Mouse (Mus musculus): ENCODE measurements around the gene Fbxl15. TPM values are rescaled to one million over a fixed set of nuclear protein-coding genes. Genes with fewer than 3 reads are reported as not detected.

Fbxl15 gene
- polyA plus RNA-seq (2014; fragmentation: Nextera tagmentation; extraction: Ambion mirVana): 26.3 and 27.1 TPM in 2 replicates

DNA sequence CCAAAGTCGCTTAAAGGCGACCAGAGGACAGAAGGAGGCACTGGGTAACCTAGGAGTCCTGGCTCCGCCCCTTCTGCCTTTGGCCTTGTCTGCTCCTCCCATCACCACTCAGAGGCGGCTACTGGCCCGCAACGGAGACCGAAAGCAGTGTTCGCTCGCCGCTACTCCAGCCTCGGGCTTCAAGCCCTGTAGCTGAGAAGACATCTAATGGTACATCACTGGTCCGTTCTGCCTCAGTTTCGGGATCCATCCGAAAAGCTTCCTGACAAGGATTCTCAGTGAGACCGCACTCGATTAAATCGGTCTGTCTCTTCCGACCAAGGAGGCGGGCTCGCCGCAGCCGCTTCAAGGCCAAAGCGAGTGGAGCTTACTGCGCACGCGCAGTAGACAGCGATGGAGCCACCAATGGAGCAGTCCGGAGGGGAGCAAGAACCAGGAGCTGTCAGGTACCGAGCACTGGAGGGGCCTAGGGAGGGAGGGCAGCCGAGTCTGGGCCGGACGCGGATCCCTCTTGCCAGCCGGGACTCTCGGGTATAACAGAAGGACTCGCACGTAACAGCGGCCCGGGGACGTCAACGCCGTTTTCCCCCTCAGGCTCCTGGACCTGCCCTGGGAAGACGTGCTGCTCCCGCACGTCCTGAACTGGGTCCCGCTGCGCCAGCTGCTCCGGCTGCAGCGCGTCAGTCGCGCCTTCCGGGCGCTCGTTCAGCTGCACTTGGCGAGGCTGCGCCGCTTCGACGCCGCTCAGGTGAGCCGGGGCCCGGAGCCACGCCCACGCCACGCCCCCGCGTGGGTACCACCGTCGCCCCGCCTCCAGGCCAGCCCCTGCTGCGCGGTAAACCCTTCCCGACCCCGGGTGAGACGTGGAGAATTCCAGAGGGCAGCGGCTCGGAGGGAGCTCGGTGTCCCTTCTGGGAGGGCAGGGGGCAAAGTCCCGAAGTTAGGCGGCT lies at the start of gene Fbxl15:
TSS of gene Fbxl15 (plus strand) at position 104 of the 950 bp plus-strand sequence.
- Histone ChIP-seq H3K27ac (ENCODE audit: low read depth, low read length) (peak within 1 kb of the TSS; percentile 95), H3K36me3 (ENCODE audit: control insufficient read depth, insufficient read depth, low read length) (peaks cover 5% of the 10 kb centered on the region; the same call in 1 of the 2 replicates), H3K27me3 (ENCODE audit: control insufficient read depth, insufficient read depth, low read length) (peaks cover 19% of the 10 kb centered on the region), H3K9ac (ENCODE audit: low read depth, low read length) (peak within 1 kb of the TSS; percentile 76), H3K9me3 (ENCODE audit: control insufficient read depth, low read length) (no peaks in the 10 kb centered on the region), H3K4me1 (replicated peaks; ENCODE audit: control insufficient read depth, insufficient read depth, low read length) (peaks cover 15% of the 10 kb centered on the region), H3K4me2 (replicated peaks; ENCODE audit: low read depth, low read length) (peak within 1 kb of the TSS; percentile 100), H3K4me3 (ENCODE audit: low read depth, low read length) (peak within 1 kb of the TSS; percentile 71)
- under 1% methylated on average over 81 of the region's 81 CpGs for WGBS
- ATAC-seq (ENCODE audit: low FRiP score): peak; percentile 90
- peak; percentile 97 for DNase-seq (ENCODE audit: low spot score)

DNA sequence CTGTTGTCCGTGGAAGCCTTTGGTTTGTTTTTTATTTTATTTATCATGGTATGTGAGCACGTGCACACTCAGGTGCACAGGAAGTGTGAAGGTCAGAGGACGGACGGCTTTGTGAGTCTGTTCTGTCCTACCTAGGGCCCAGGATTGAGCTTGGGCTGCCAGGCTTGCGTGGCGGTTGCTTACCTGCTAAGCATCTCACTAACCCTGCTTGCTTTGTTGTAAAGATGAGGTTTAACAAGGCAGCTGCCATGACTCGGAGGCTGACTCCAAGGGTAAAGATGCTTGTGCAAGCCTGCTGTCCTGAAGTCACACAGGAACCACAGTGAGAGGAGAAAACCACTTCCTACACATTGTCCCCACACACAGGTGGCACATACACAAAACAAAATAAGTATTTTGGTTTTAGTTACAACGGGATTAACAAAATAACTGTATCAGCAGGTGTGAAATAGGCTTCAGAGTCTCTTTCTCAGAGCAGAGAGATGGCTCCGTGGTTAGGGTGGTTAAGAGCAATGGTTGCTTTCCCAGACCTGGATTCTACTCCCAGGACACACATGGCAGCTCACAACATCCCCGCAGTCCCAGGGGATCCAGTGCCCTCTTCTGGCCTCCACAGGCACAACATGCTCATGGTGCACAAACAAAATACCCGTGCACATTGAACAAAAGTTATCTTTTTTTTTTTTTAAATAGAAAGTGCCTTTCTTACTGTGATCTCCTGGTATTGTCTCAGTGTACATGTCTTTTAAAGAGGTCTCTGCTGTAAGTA lies 45.7 kb upstream of the Fbxl15 start:
- Histone ChIP-seq H3K27ac (ENCODE audit: low read depth, low read length) (no peak overlapping the region), H3K9me3 (ENCODE audit: control insufficient read depth, low read length) (no peaks in the 10 kb centered on the region), H3K9ac (ENCODE audit: low read depth, low read length) (no peak overlapping the region), H3K27me3 (ENCODE audit: control insufficient read depth, insufficient read depth, low read length) (no peaks in the 10 kb centered on the region), H3K4me3 (ENCODE audit: low read depth, low read length) (no peak overlapping the region), H3K36me3 (ENCODE audit: control insufficient read depth, insufficient read depth, low read length) (peaks cover 9% of the 10 kb centered on the region), H3K4me1 (replicated peaks; ENCODE audit: control insufficient read depth, insufficient read depth, low read length) (no peaks in the 10 kb centered on the region), H3K4me2 (replicated peaks; ENCODE audit: low read depth, low read length) (no peak overlapping the region)
- ATAC-seq (ENCODE audit: low FRiP score) (no peak), DNase-seq (ENCODE audit: low spot score) (no peak)
- WGBS: 95% methylated on average over 11 of the region's 11 CpGs

DNA sequence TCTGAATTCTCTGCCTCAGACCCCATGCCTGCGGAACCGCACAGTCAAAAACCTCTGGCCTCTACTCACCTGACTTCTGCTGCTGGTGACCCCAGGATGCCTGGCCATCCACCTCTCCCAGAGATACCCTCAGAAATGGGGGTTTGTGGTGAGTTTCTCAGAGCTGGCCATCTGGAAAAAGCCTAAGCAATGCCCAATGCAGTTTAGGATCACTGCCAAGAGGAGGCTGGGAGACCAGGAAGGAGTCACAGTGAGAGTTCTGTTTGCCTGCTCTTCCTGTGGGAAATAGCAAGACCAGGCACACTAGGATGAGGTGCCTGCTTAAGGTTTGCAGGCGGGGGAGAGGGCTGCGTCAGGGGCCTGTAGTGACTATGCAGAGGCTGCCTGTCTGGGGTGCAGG lies 43.3 kb upstream of the Fbxl15 start:
- Histone ChIP-seq H3K4me2 (replicated peaks; ENCODE audit: low read depth, low read length) (no peak overlapping the region), H3K4me3 (ENCODE audit: low read depth, low read length) (no peak overlapping the region), H3K9ac (ENCODE audit: low read depth, low read length) (no peak overlapping the region), H3K27ac (ENCODE audit: low read depth, low read length) (no peak overlapping the region), H3K27me3 (ENCODE audit: control insufficient read depth, insufficient read depth, low read length) (no peaks in the 10 kb centered on the region), H3K9me3 (ENCODE audit: control insufficient read depth, low read length) (no peaks in the 10 kb centered on the region), H3K4me1 (replicated peaks; ENCODE audit: control insufficient read depth, insufficient read depth, low read length) (no peaks in the 10 kb centered on the region), H3K36me3 (ENCODE audit: control insufficient read depth, insufficient read depth, low read length) (peaks cover 9% of the 10 kb centered on the region)
- WGBS: 93% methylated on average over 4 of the region's 4 CpGs
- ATAC-seq (ENCODE audit: low FRiP score) (no peak), DNase-seq (ENCODE audit: low spot score) (no peak)

DNA sequence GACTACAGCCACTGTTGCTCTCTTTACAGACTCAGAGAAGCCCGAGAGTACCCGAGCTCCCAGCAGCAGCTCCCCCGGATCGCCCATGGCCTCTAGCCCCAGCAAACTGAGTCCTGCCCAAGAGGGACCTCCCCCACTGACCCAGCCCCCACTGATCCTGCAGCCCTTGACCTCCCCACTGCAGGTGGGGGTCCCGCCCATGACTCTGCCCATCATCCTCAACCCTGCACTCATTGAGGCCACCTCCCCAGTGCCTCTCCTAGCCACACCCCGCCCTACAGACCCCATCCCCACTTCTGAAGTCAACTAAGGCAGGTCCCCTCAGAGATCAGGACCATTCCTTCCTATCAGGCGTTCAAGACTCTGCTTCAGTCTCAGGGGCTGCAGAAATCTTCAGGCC lies 42.4 kb upstream of the Fbxl15 start:
- 80% methylated on average over 7 of the region's 7 CpGs for WGBS
- no peaks in the 10 kb centered on the region for H3K27me3 ChIP-seq (ENCODE audit: control insufficient read depth, insufficient read depth, low read length)
- no peak overlapping the region for H3K27ac ChIP-seq (ENCODE audit: low read depth, low read length)
- no peaks in the 10 kb centered on the region for H3K9me3 ChIP-seq (ENCODE audit: control insufficient read depth, low read length)
- H3K4me2 ChIP-seq (replicated peaks; ENCODE audit: low read depth, low read length): no peak overlapping the region
- no peak for DNase-seq (ENCODE audit: low spot score)
- peaks cover 7% of the 10 kb centered on the region for H3K36me3 ChIP-seq (ENCODE audit: control insufficient read depth, insufficient read depth, low read length)
- H3K9ac ChIP-seq (ENCODE audit: low read depth, low read length): no peak overlapping the region
- no peak overlapping the region for H3K4me3 ChIP-seq (ENCODE audit: low read depth, low read length)
- no peaks in the 10 kb centered on the region for H3K4me1 ChIP-seq (replicated peaks; ENCODE audit: control insufficient read depth, insufficient read depth, low read length)
- ATAC-seq (ENCODE audit: low FRiP score): no peak

DNA sequence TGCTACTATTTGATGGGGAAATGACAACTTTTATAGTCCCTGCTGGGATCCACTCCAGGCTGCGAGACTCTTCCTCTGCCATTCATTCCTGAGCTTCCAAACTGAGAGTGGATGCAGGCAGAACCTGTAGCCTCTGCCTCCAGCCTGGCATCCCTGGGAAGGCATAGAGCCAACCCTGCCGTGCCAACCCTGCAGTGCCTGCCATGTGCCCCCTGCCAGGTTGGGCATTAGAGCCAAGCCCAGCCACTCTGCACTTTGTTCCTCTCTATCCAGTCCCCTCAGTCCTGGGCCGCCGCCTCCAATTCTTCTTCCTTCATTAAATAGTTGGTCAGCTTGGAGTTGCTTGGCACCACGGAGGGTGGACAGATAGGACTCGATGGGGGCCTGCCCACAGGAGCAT lies 41.9 kb upstream of the Fbxl15 start:
- no peak for DNase-seq (ENCODE audit: low spot score)
- no peak overlapping the region for H3K9ac ChIP-seq (ENCODE audit: low read depth, low read length)
- H3K9me3 ChIP-seq (ENCODE audit: control insufficient read depth, low read length): no peaks in the 10 kb centered on the region
- no peak for ATAC-seq (ENCODE audit: low FRiP score)
- peaks cover 5% of the 10 kb centered on the region for H3K36me3 ChIP-seq (ENCODE audit: control insufficient read depth, insufficient read depth, low read length)
- no peaks in the 10 kb centered on the region for H3K27me3 ChIP-seq (ENCODE audit: control insufficient read depth, insufficient read depth, low read length)
- no peak overlapping the region for H3K4me3 ChIP-seq (ENCODE audit: low read depth, low read length)
- H3K4me2 ChIP-seq (replicated peaks; ENCODE audit: low read depth, low read length): no peak overlapping the region
- WGBS: 93% methylated on average over 6 of the region's 6 CpGs
- no peaks in the 10 kb centered on the region for H3K4me1 ChIP-seq (replicated peaks; ENCODE audit: control insufficient read depth, insufficient read depth, low read length)
- no peak overlapping the region for H3K27ac ChIP-seq (ENCODE audit: low read depth, low read length)

DNA sequence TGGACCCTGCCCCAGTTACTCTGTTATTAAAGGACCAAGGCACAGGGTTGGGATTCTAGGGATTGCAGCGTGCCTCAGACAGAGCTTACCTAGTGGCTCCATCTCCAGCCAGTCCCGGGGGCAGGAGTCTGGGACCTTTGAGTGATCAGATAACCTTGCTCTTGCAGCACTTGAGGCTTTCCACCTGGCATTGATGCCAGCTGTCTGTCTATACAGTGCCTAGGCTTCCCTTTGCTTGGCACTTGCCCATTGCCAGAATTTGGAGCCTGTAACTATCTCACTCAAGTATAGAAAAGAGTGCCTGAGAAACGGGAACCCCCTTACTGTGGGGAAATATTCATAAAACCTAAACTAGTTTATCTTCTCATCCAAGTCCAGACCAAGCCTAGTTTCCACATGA lies 41.1 kb upstream of the Fbxl15 start:
- Histone ChIP-seq H3K9ac (ENCODE audit: low read depth, low read length) (no peak overlapping the region), H3K4me1 (replicated peaks; ENCODE audit: control insufficient read depth, insufficient read depth, low read length) (no peaks in the 10 kb centered on the region), H3K9me3 (ENCODE audit: control insufficient read depth, low read length) (no peaks in the 10 kb centered on the region), H3K36me3 (ENCODE audit: control insufficient read depth, insufficient read depth, low read length) (peaks cover 5% of the 10 kb centered on the region; the same call in 1 of the 2 replicates), H3K27ac (ENCODE audit: low read depth, low read length) (no peak overlapping the region), H3K4me2 (replicated peaks; ENCODE audit: low read depth, low read length) (no peak overlapping the region), H3K4me3 (ENCODE audit: low read depth, low read length) (no peak overlapping the region), H3K27me3 (ENCODE audit: control insufficient read depth, insufficient read depth, low read length) (no peaks in the 10 kb centered on the region)
- 94% methylated on average over 3 of the region's 3 CpGs for WGBS
- DNase-seq (ENCODE audit: low spot score): no peak
- ATAC-seq (ENCODE audit: low FRiP score): no peak

DNA sequence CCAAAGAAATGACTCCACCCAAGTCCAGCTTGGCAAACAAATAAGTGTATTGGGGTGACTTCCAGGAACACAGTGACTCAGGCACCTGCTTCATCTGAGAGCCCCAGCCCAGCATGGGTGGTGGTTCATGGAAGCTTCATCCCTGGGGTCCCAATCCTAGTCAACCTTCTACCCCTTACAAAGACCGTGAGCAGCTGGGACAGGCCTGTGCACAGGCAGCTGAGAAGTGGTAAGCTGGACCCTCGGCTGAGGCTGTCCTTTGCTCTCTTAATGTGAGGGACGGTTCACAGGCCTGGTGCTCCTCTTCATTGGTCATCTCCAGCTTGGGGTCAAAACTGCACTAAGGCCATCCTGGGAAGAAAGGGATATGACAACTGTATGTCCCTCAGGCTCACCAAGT lies 40.4 kb upstream of the Fbxl15 start:
- WGBS: 87% methylated on average over 3 of the region's 3 CpGs
- DNase-seq (ENCODE audit: low spot score) (no peak), ATAC-seq (ENCODE audit: low FRiP score) (no peak)
- Histone ChIP-seq H3K27ac (ENCODE audit: low read depth, low read length) (no peak overlapping the region), H3K4me2 (replicated peaks; ENCODE audit: low read depth, low read length) (no peak overlapping the region), H3K36me3 (ENCODE audit: control insufficient read depth, insufficient read depth, low read length) (peaks cover 5% of the 10 kb centered on the region; the same call in 1 of the 2 replicates), H3K27me3 (ENCODE audit: control insufficient read depth, insufficient read depth, low read length) (no peaks in the 10 kb centered on the region), H3K4me1 (replicated peaks; ENCODE audit: control insufficient read depth, insufficient read depth, low read length) (no peaks in the 10 kb centered on the region), H3K9ac (ENCODE audit: low read depth, low read length) (no peak overlapping the region), H3K4me3 (ENCODE audit: low read depth, low read length) (no peak overlapping the region), H3K9me3 (ENCODE audit: control insufficient read depth, low read length) (no peaks in the 10 kb centered on the region)

DNA sequence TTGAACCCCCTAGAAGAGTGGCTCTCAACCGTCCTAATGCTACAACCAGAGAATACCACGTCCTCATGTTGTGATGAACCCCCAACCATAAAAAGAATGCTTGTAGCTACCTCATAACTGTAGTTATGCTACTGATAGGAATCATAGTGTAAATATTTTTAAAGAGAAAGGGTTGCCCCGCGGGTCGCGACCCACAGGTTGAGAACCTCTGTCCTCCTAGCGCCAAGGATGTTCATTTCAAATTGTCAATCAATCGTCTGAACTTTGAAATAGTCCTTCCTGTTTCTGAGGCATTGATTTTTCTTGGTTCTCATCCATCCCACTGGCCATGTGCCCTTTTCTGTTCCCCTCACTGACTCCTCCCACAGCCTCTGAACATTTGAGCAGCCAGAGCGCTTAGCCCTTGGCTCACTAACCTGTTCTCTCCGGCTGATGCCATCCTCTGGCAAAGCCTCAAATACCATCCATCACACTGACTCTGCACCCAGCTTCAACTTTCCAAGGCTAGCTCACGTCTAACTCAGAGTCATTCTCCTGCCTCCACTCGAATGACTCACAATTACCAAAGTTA lies 37.4 kb upstream of the Fbxl15 start:
- H3K27me3 ChIP-seq (ENCODE audit: control insufficient read depth, insufficient read depth, low read length): no peaks in the 10 kb centered on the region
- peaks cover 5% of the 10 kb centered on the region; the same call in 1 of the 2 replicates for H3K36me3 ChIP-seq (ENCODE audit: control insufficient read depth, insufficient read depth, low read length)
- no peaks in the 10 kb centered on the region for H3K4me1 ChIP-seq (replicated peaks; ENCODE audit: control insufficient read depth, insufficient read depth, low read length)
- H3K9ac ChIP-seq (ENCODE audit: low read depth, low read length): no peak overlapping the region
- no peak overlapping the region for H3K4me2 ChIP-seq (replicated peaks; ENCODE audit: low read depth, low read length)
- DNase-seq (ENCODE audit: low spot score) (no peak), ATAC-seq (ENCODE audit: low FRiP score) (no peak)
- no peak overlapping the region for H3K4me3 ChIP-seq (ENCODE audit: low read depth, low read length)
- 73% methylated on average over 12 of the region's 12 CpGs for whole genome bisulfite sequencing
- no peak overlapping the region for H3K27ac ChIP-seq (ENCODE audit: low read depth, low read length)
- no peaks in the 10 kb centered on the region for H3K9me3 ChIP-seq (ENCODE audit: control insufficient read depth, low read length)
